Mouse (Mus musculus): ENCODE results near the gene Egfl6.

- no peak for TF ChIP-seq CTCF (IDR thresholded peaks at IDR 0.05 in 2 of 3, conservative IDR thresholded peaks at IDR 0.05 in 1 of 3; ENCODE audit: control insufficient read depth in 1 of 3, insufficient read depth in 1 of 3, low read depth in 2 of 3, low read length in 3 of 3, poor library complexity in 1 of 3, severe bottlenecking in 1 of 3)
- no peak for TF ChIP-seq MAFK (IDR thresholded peaks at IDR 0.05; ENCODE audit: borderline replicate concordance, low read depth, low read length)
Measured at GRCm38 (mm10) chrX:166626174-166626573, 40.7 kb upstream of the Egfl6 start.
